In genomic region chr10:86158198-86158899, GRCm38 (mm10) we compare ENCODE assay signal across 9 mouse cellular contexts.
DNase-seq lines count a peak whose midpoint lies in the region; ATAC-seq and TF ChIP-seq lines count a peak whose summit lies in the region.
"Had no signal": no experiment of that assay in that cellular context is flagged by ENCODE, and none has a peak within 500 bp of the region (broad histone marks: within the 10 kb centered on the region; RNA-seq: fewer than 3 reads in every experiment).

No protein-coding gene starts in this region.

- H3K27me3 ChIP-seq in liver, postnatal 0 days (ENCODE audit: insufficient read depth, low read length): no peaks in the 10 kb centered on the region
- no peaks in the 10 kb centered on the region for H3K27me3 ChIP-seq in liver, embryonic 11.5 days (replicated peaks; ENCODE audit: control insufficient read depth, insufficient read depth, low read length)
- peaks cover 13% of the 10 kb centered on the region; the same call in 1 of the 2 replicates for H3K27me3 ChIP-seq in heart, embryonic 10.5 days (ENCODE audit: insufficient read depth, poor library complexity, severe bottlenecking)
- no peaks in the 10 kb centered on the region for H3K27me3 ChIP-seq in kidney, embryonic 14.5 days (ENCODE audit: control insufficient read depth, insufficient read depth, low read length)

- no peak overlapping the region for H3K9ac ChIP-seq in liver, postnatal 0 days (replicated peaks)
- H3K9ac ChIP-seq in liver, embryonic 11.5 days (ENCODE audit: low read depth, low read length): no peak overlapping the region
- no peak overlapping the region for H3K9ac ChIP-seq in kidney, embryonic 14.5 days (ENCODE audit: low read depth, low read length)

- intact Hi-C loops in left cerebral cortex, postnatal 36 days (cut with DNase I): no loop called here

- H3K4me3 ChIP-seq in liver, postnatal 0 days (ENCODE audit: low read depth, low read length): no peak overlapping the region
- H3K4me3 ChIP-seq in liver, embryonic 11.5 days (ENCODE audit: low read depth, low read length): no peak overlapping the region
- H3K4me3 ChIP-seq in heart, embryonic 10.5 days: no peak overlapping the region
- no peak overlapping the region for H3K4me3 ChIP-seq in kidney, embryonic 14.5 days (ENCODE audit: low read length)

- 0 out of 2 replicates have a peak overlapping the region, but pooled peaks have one; percentile 39 for H3K27ac ChIP-seq in liver, postnatal 0 days (ENCODE audit: low read depth)
- no peak overlapping the region for H3K27ac ChIP-seq in liver, embryonic 11.5 days (ENCODE audit: low read depth, low read length)
- H3K27ac ChIP-seq in heart, embryonic 10.5 days: 0 out of 2 replicates have a peak overlapping the region, but pooled peaks have one; percentile 36
- H3K27ac ChIP-seq in kidney, embryonic 14.5 days (ENCODE audit: low read depth, low read length): no peak overlapping the region

- no peak for ATAC-seq in liver, postnatal 0 days
- ATAC-seq in liver, embryonic 11.5 days (replicated peaks; ENCODE audit: low FRiP score): no peak
- peak; percentile 72; the same call in 1 of the 2 replicates for ATAC-seq in kidney, embryonic 14.5 days (ENCODE audit: low FRiP score, low TSS enrichment)

- WGBS in liver, postnatal 0 days (ENCODE audit: insufficient replicate concordance): 36% methylated on average over 8 of the region's 8 CpGs
- 71% methylated on average over 8 of the region's 8 CpGs for WGBS in liver, embryonic 11.5 days
- 82% methylated on average over 8 of the region's 8 CpGs for WGBS in heart, embryonic 10.5 days
- 48% methylated on average over 8 of the region's 8 CpGs for WGBS in kidney, embryonic 14.5 days

- TF ChIP-seq EP300 in liver, postnatal 0 days (IDR thresholded peaks at IDR 0.05; ENCODE audit: low read depth): no peak

- peaks cover 11% of the 10 kb centered on the region; the same call in 1 of the 2 replicates for H3K4me1 ChIP-seq in liver, postnatal 0 days (ENCODE audit: insufficient read depth)
- peaks cover 3% of the 10 kb centered on the region; the same call in 1 of the 2 replicates for H3K4me1 ChIP-seq in liver, embryonic 11.5 days (replicated peaks; ENCODE audit: control insufficient read depth, insufficient read depth, low read length)
- H3K4me1 ChIP-seq in heart, embryonic 10.5 days: peaks cover 11% of the 10 kb centered on the region; the same call in 1 of the 2 replicates
- H3K4me1 ChIP-seq in kidney, embryonic 14.5 days (ENCODE audit: control insufficient read depth, insufficient read depth, low read length): peaks cover 20% of the 10 kb centered on the region; the same call in 1 of the 2 replicates

- no peaks in the 10 kb centered on the region for H3K9me3 ChIP-seq in liver, postnatal 0 days (ENCODE audit: low read length)
- no peaks in the 10 kb centered on the region for H3K9me3 ChIP-seq in liver, embryonic 11.5 days (ENCODE audit: control insufficient read depth, low read length)
- H3K9me3 ChIP-seq in heart, embryonic 10.5 days: no peaks in the 10 kb centered on the region
- H3K9me3 ChIP-seq in kidney, embryonic 14.5 days (ENCODE audit: control insufficient read depth, low read length): no peaks in the 10 kb centered on the region

- no peak for TF ChIP-seq CTCF in liver, postnatal 0 days (IDR thresholded peaks at IDR 0.05; ENCODE audit: low read depth)

- peak; percentile 22 for DNase-seq in liver, postnatal 0 days
- no peak for DNase-seq in liver, embryonic 11.5 days (ENCODE audit: low spot score)
- DNase-seq in heart, embryonic 10.5 days (ENCODE audit: low spot score): no peak
- peak; percentile 72 for DNase-seq in lung, postnatal 36 days
- DNase-seq in MN1 (ENCODE audit: low spot score): no peak
- DNase-seq in left cerebral cortex, postnatal 36 days (ENCODE audit: low spot score in 2 of 2): no peak
- DNase-seq in Muller cell, postnatal 12 days (ENCODE audit: inconsistent ontology term): no peak
- DNase-seq: thymus, postnatal 4 days had no signal

- H3K4me2 ChIP-seq in liver, postnatal 0 days (ENCODE audit: low read depth, low read length): peak overlapping the region; percentile 22; the same call in 1 of the 2 replicates
- H3K4me2 ChIP-seq in liver, embryonic 11.5 days: no peak overlapping the region
- H3K4me2 ChIP-seq in kidney, embryonic 14.5 days (replicated peaks; ENCODE audit: low read depth, low read length): no peak overlapping the region

- no peaks in the 10 kb centered on the region for H3K36me3 ChIP-seq in liver, postnatal 0 days (replicated peaks; ENCODE audit: insufficient read depth, low read length)
- H3K36me3 ChIP-seq in liver, embryonic 11.5 days (ENCODE audit: control insufficient read depth, insufficient read depth, low read length): no peaks in the 10 kb centered on the region
- no peaks in the 10 kb centered on the region for H3K36me3 ChIP-seq in heart, embryonic 10.5 days
- no peaks in the 10 kb centered on the region for H3K36me3 ChIP-seq in kidney, embryonic 14.5 days (ENCODE audit: control insufficient read depth, insufficient read depth, low read length)

Comparison
In these comparisons a context has a peak if more than half of its experiments do, and no peak if none do; other contexts are left out.
1. DNase-seq: peak in liver, postnatal 0 days (single experiment) and lung, postnatal 36 days (single experiment); none in liver, embryonic 11.5 days (single experiment), heart, embryonic 10.5 days (single experiment), MN1 (single experiment), left cerebral cortex, postnatal 36 days (0 of 2) and Muller cell, postnatal 12 days (single experiment).
2. H3K27ac ChIP-seq: peak in liver, postnatal 0 days (single experiment) and heart, embryonic 10.5 days (single experiment); none in liver, embryonic 11.5 days (single experiment) and kidney, embryonic 14.5 days (single experiment).